Mouse (Mus musculus): ENCODE results near the gene Fbxo46. TPM values are rescaled to one million over a fixed set of nuclear protein-coding genes. Genes with fewer than 3 reads are reported as not detected.
A peak's percentile ranks its signal among the peaks of the same experiment; 100 is the strongest.
"Not testable (repeated sequence)": the region's sequence is repeated elsewhere in the genome, so short reads cannot be mapped to it uniquely, and the experiment has no call there.

Fbxo46 gene
- polyA plus RNA-seq, 1 experiment from 2014 or later, result 19.3 TPM

GRCm38 (mm10) chr7:19136673-19137334 lies 17.1 kb downstream of the Fbxo46 start:
- no peak overlapping the region for H3K27ac ChIP-seq
- no peaks in the 10 kb centered on the region for H3K27me3 ChIP-seq
- peaks cover 72% of the 10 kb centered on the region for H3K36me3 ChIP-seq
- no peak overlapping the region for H3K4me3 ChIP-seq (replicated peaks)
- H3K4me1 ChIP-seq (replicated peaks), result 0 out of 2 replicates have a peak, but pooled peaks cover 4% of the 10 kb centered on the region
- no peak overlapping the region for H3K4me2 ChIP-seq
- WGBS, result 93% methylated on average over 38 of the region's 38 CpGs
- H3K9me3 ChIP-seq, result no peaks in the 10 kb centered on the region
- no peak overlapping the region for H3K9ac ChIP-seq (replicated peaks)
- ATAC-seq (ENCODE audit: insufficient number of reproducible peaks, insufficient read depth, low FRiP score, low TSS enrichment, low read depth), result no peak

- Histone ChIP-seq H3K36me3 (peaks cover 77% of the 10 kb centered on the region), H3K27ac (no peak overlapping the region), H3K9me3 (no peaks in the 10 kb centered on the region), H3K4me2 (no peak overlapping the region), H3K27me3 (no peaks in the 10 kb centered on the region), H3K4me1 (replicated peaks) (no peaks in the 10 kb centered on the region), H3K9ac (replicated peaks) (no peak overlapping the region), H3K4me3 (replicated peaks) (no peak overlapping the region)
- no peak for ATAC-seq (ENCODE audit: insufficient number of reproducible peaks, insufficient read depth, low FRiP score, low TSS enrichment, low read depth)
- 53% methylated on average over 5 of the region's 5 CpGs for WGBS
These were observed 17.7 kb downstream of the Fbxo46 start for GRCm38 (mm10) chr7:19137380-19137779.

GRCm38 (mm10) chr7:19146793-19147192 lies 27.1 kb downstream of the Fbxo46 start:
- Histone ChIP-seq H3K4me3 (replicated peaks) (no peak overlapping the region), H3K36me3 (peaks cover 27% of the 10 kb centered on the region; the same call in 1 of the 2 replicates), H3K27me3 (no peaks in the 10 kb centered on the region), H3K27ac (no peak overlapping the region), H3K4me1 (replicated peaks) (peaks cover 16% of the 10 kb centered on the region), H3K4me2 (no peak overlapping the region), H3K9ac (replicated peaks) (no peak overlapping the region), H3K9me3 (no peaks in the 10 kb centered on the region)
- 83% methylated on average over 10 of the region's 10 CpGs for WGBS
- ATAC-seq (ENCODE audit: insufficient number of reproducible peaks, insufficient read depth, low FRiP score, low TSS enrichment, low read depth), result no peak

GRCm38 (mm10) chr7:19147497-19148045 lies 27.9 kb downstream of the Fbxo46 start:
- H3K27me3 ChIP-seq, result no peaks in the 10 kb centered on the region
- H3K36me3 ChIP-seq, result peaks cover 30% of the 10 kb centered on the region; the same call in 1 of the 2 replicates
- no peak overlapping the region for H3K4me3 ChIP-seq (replicated peaks)
- H3K4me1 ChIP-seq (replicated peaks), result peaks cover 16% of the 10 kb centered on the region
- H3K9me3 ChIP-seq, result no peaks in the 10 kb centered on the region
- H3K9ac ChIP-seq (replicated peaks), result no peak overlapping the region
- H3K27ac ChIP-seq, result no peak overlapping the region
- ATAC-seq (ENCODE audit: insufficient number of reproducible peaks, insufficient read depth, low FRiP score, low TSS enrichment, low read depth), result no peak
- peak overlapping the region; percentile 86 for H3K4me2 ChIP-seq
- WGBS, result 44% methylated on average over 6 of the region's 6 CpGs

GRCm38 (mm10) chr7:19148180-19148874 lies 28.7 kb downstream of the Fbxo46 start:
- Histone ChIP-seq H3K36me3 (peaks cover 38% of the 10 kb centered on the region), H3K27ac (peak overlapping the region; percentile 82; the same call in 1 of the 2 replicates), H3K9ac (replicated peaks) (peak overlapping the region; percentile 58), H3K27me3 (no peaks in the 10 kb centered on the region), H3K4me1 (replicated peaks) (peaks cover 16% of the 10 kb centered on the region), H3K4me2 (peak overlapping the region; percentile 86), H3K9me3 (no peaks in the 10 kb centered on the region), H3K4me3 (replicated peaks) (peak overlapping the region; percentile 69)
- no peak for ATAC-seq (ENCODE audit: insufficient number of reproducible peaks, insufficient read depth, low FRiP score, low TSS enrichment, low read depth)
- 12% methylated on average over 20 of the region's 20 CpGs for WGBS

- Histone ChIP-seq H3K4me1 (replicated peaks) (peaks cover 16% of the 10 kb centered on the region), H3K4me2 (peak within 1 kb of the TSS; percentile 86), H3K9me3 (no peaks in the 10 kb centered on the region), H3K27ac (peak within 1 kb of the TSS; percentile 82), H3K36me3 (peaks cover 44% of the 10 kb centered on the region), H3K27me3 (no peaks in the 10 kb centered on the region), H3K4me3 (replicated peaks) (peak within 1 kb of the TSS; percentile 69), H3K9ac (replicated peaks) (peak within 1 kb of the TSS; percentile 74)
- WGBS, result under 1% methylated on average over 43 of the region's 43 CpGs
- peak; percentile 96 for ATAC-seq (ENCODE audit: insufficient number of reproducible peaks, insufficient read depth, low FRiP score, low TSS enrichment, low read depth)
These were observed 29.3 kb downstream of the Fbxo46 start, which contains the start of gene Qpctl for GRCm38 (mm10) chr7:19148875-19149541. Gene Qpctl (minus strand): TSS chr7:19149291.

- peak within 1 kb of the TSS; percentile 86 for H3K4me2 ChIP-seq
- H3K9me3 ChIP-seq, result no peaks in the 10 kb centered on the region
- ATAC-seq (ENCODE audit: insufficient number of reproducible peaks, insufficient read depth, low FRiP score, low TSS enrichment, low read depth), result peak; percentile 93
- H3K27ac ChIP-seq, result peak within 1 kb of the TSS; percentile 82
- peak within 1 kb of the TSS; percentile 74 for H3K9ac ChIP-seq (replicated peaks)
- peaks cover 16% of the 10 kb centered on the region for H3K4me1 ChIP-seq (replicated peaks)
- H3K27me3 ChIP-seq, result no peaks in the 10 kb centered on the region
- H3K4me3 ChIP-seq (replicated peaks), result peak within 1 kb of the TSS; percentile 69
- peaks cover 50% of the 10 kb centered on the region for H3K36me3 ChIP-seq
- WGBS, result under 1% methylated on average over 24 of the region's 24 CpGs
These were observed 30.0 kb downstream of the Fbxo46 start, which contains the start of gene Snrpd2 for GRCm38 (mm10) chr7:19149626-19150025. Gene Snrpd2 (plus strand): TSS chr7:19149722.

- not testable (repeated sequence) for ATAC-seq (ENCODE audit: insufficient number of reproducible peaks, insufficient read depth, low FRiP score, low TSS enrichment, low read depth); H3K27me3 ChIP-seq; H3K27ac ChIP-seq; H3K9me3 ChIP-seq
- Histone ChIP-seq H3K4me3 (replicated peaks) (peak overlapping the region; percentile 69; the same call in 1 of the 2 replicates), H3K36me3 (peaks cover 53% of the 10 kb centered on the region), H3K9ac (replicated peaks) (0 out of 2 replicates have a peak overlapping the region, but pooled peaks have one; percentile 74), H3K4me1 (replicated peaks) (peaks cover 16% of the 10 kb centered on the region), H3K4me2 (peak overlapping the region; percentile 86; the same call in 1 of the 2 replicates)
- 90% methylated on average over 10 of the region's 10 CpGs for WGBS
These were observed 31.5 kb downstream of the Fbxo46 start for GRCm38 (mm10) chr7:19151121-19151520.

- peaks cover 16% of the 10 kb centered on the region for H3K27me3 ChIP-seq
- no peak overlapping the region for H3K27ac ChIP-seq
- ATAC-seq (ENCODE audit: insufficient number of reproducible peaks, insufficient read depth, low FRiP score, low TSS enrichment, low read depth), result no peak
These were observed 35.1 kb downstream of the Fbxo46 start for GRCm38 (mm10) chr7:19154796-19155195.

GRCm38 (mm10) chr7:19155825-19156475 lies 36.3 kb downstream of the Fbxo46 start:
- H3K9me3 ChIP-seq, result no peaks in the 10 kb centered on the region
- no peak overlapping the region for H3K27ac ChIP-seq
- no peak for ATAC-seq (ENCODE audit: insufficient number of reproducible peaks, insufficient read depth, low FRiP score, low TSS enrichment, low read depth)

More at GRCm38 (mm10) chr7:19154796-19155195, 35.1 kb downstream of the Fbxo46 start:
- Histone ChIP-seq H3K4me3 (replicated peaks) (no peak overlapping the region), H3K36me3 (peaks cover 45% of the 10 kb centered on the region), H3K9me3 (no peaks in the 10 kb centered on the region), H3K4me1 (replicated peaks) (peaks cover 15% of the 10 kb centered on the region), H3K9ac (replicated peaks) (no peak overlapping the region), H3K4me2 (no peak overlapping the region)
- WGBS, result 82% methylated on average over 8 of the region's 8 CpGs

More at GRCm38 (mm10) chr7:19155825-19156475, 36.3 kb downstream of the Fbxo46 start:
- 39% methylated on average over 13 of the region's 13 CpGs for WGBS
- peaks cover 28% of the 10 kb centered on the region for H3K27me3 ChIP-seq
- no peak overlapping the region for H3K4me2 ChIP-seq
- peaks cover 16% of the 10 kb centered on the region for H3K4me1 ChIP-seq (replicated peaks)
- no peak overlapping the region for H3K4me3 ChIP-seq (replicated peaks)
- H3K36me3 ChIP-seq, result peaks cover 45% of the 10 kb centered on the region
- no peak overlapping the region for H3K9ac ChIP-seq (replicated peaks)
